Mouse (Mus musculus) spleen, adult 2 months (tissue): ENCODE measurements around the gene Grm4.

Source experiments
- CTCF ChIP-seq: fragments of 200-500 bp; IDR thresholded peaks from 2 replicates; pipeline ENCODE4 v1.5.1; 2011; ENCODE audit warnings: mild to moderate bottlenecking, inconsistent platforms; ENCODE audit not compliant: insufficient read depth, insufficient read length, insufficient replicate concordance; ENCODE audit errors: extremely low read depth
- POLR2A ChIP-seq: fragments of 200-500 bp; IDR thresholded peaks from 2 replicates; pipeline ENCODE4 v1.6.1; 2011; ENCODE audit warnings: low read depth, low read length, inconsistent platforms

DNA sequence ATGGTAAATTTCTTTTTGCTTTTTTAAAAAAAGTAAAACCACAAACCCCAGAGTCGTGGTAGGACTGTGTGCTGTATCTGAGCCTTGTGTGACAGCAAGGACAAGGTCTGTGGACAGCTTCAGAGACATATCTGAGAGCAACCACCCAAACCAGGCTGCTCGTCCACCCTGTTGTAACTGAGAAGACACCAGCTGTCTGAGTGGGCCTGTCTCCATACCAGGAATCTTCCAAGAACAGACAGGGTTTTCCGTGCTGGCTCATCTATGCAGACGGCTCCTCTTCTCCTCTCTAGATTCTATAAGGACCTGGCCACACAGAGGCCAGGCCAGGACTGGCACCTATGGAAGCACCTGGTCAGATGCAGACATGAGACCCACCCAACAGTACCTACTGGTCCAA, 27.8 kb downstream of the Grm4 start:
- TF ChIP-seq POLR2A (no peak), CTCF (no peak)
